Mouse (Mus musculus) yolk sac, embryonic 10.5 days (tissue): ENCODE measurements around the gene Hmg20b.
A peak's percentile ranks its signal among the peaks of the same experiment; 100 is the strongest.

Source experiments
- DNase-seq: peaks from one replicate; pipeline ENCODE4 v3.0.0-alpha.2; 2017; ENCODE audit warnings: low spot score

Hmg20b gene

DNA sequence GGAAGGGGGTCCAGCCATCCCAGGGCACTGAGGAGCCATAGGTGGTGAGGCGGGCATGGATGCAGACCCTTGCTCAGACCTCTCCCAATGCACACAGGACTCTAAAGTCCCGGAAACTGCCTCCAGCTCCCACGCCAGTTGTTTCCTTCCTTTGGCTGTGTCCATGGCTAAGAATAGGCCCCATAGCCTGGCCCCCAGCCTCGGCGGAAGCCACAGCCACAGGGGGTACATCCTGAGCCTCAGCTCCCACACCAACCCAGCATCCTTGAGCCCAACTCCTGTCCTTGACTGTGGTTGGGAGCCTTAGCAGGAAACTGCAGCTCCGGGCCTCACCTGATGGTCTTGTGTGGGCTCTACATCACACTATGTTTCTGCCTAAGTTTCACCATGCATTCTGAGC, 23.4 kb downstream of the Hmg20b start:
- DNase-seq: no peak

DNA sequence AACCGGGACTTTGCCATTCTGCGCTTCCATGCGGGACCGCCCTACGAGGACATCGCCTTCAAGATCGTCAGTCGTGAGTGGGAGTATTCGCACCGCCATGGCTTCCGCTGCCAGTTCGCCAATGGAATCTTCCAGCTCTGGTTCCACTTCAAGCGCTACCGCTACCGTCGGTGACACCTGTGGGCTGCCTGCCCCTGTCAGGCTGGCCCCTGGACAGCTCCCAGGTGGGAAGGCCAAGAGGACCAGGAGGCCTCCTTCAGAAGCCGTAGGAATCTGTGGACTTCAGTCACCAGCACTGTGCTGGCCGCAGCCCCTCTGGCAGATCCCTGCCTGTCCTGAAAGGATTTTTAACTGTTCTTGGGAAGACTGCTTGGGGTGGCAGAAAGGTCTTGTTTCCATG, 24.5 kb downstream of the Hmg20b start:
- DNase-seq: no peak

DNA sequence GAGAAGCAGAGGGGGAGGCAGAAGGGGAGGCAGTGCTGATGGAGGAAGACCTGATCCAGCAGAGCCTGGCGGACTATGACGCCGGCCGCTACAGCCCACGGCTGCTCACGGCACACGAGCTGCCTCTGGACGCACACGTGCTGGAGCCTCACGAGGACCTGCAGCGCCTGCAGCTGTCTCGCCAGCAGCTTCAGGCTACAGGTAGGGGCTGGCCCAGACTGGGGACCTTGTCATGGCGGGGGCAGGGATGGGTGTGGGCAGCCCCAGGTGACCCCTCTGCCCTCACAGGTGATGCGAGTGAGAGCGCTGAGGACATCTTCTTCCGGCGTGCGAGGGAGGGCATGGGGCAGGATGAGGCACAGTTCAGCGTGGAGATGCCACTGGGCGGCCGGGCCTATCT, 25.1 kb downstream of the Hmg20b start:
- DNase-seq: no peak

DNA sequence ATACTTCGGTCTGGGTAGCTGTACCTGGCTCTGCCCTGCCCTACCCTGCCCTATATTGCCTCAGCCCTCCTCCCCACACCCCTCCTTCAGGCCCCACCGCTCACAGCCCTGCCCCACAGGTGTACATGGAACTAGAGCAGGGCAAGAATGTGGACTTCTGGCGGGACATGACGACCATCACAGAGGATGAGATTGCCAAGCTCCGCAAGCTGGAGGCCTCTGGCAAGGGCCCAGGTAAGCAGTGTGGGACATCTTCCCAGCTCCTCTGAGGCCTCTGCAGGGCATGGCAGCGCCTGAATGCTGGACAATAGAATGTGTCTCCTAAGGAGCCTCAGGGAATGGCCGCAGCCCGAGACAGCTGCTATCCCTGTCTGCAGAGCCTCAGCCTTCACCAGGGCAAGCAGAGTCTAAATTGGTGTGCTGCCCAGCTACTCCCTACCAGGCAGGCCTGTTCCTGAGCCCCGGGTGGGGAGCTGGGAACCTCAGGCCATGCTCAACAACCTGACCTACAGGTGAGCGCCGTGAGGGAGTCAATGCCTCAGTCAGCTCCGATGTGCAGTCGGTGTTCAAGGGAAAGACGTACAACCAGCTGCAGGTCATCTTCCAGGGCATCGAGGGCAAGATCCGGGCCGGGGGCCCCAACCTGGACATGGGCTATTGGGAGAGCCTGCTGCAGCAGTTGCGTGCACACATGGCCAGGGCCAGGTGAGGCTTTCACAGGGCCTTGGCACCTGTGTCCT, 26.3 kb downstream of the Hmg20b start:
- DNase-seq: no peak

DNA sequence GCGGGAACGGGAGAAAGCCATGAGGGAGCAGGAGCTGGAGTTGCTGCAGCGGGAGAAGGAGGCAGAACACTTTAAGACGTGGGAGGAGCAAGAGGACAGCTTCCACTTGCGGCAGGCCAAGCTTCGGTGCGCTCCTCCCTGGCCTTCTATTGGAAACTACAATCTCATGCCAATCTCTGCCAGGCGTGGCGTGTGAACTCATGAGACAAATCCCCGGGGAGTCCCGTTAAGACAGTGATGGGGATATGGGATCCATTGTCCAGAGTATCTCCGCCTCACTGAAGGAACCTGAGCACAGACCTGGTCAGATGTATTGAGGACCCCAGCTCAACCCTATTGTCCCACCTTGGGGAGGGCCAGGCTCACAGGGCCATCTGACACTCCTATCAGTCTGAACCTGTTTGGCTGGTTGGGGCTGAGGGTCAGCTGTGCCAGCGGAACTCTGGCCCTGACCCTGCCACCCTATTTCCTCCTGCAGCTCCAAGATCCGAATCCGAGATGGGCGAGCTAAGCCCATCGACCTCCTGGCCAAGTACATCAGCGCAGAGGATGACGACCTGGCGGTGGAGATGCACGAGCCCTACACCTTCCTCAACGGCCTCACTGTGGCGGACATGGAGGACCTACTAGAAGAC, 27.0 kb downstream of the Hmg20b start:
- no peak for DNase-seq

DNA sequence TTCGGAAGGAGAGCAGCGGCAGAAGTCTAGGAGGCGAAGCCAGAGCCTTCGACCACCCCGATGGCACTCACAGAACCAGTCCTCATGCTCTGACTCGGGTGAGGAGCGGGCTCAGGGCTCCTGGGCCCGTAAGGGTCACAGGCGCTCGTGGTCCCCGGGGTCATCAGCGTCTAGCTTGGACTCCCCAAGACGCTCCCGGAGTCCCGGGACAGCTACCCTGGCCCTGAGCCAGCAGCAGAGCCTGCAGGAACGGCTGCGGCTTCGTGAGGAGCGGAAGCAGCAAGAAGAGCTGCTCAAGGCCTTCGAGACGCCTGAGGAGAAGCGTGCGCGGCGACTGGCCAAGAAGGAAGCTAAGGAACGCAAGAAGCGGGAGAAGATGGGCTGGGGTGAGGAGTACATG, 27.8 kb downstream of the Hmg20b start:
- no peak for DNase-seq

DNA sequence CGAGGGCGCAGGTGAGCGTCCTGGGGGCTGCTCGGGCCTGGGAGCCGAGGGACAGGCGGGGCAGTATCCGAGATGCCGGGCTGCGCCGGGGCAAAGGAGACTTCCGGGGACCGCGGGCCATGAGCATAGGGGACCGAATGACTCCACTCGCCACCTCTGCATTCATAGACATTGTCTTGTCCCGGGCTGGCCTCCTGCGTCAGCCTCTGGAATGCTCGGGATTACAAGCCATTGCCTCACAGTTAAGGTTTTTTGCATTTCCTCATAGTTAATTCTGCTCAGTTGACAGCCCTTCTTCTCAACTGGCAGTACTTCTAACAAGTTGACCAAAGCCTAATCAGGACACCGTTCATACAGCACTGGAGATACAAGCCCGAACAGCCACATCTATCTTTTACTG, 28.8 kb downstream of the Hmg20b start:
- no peak for DNase-seq

DNA sequence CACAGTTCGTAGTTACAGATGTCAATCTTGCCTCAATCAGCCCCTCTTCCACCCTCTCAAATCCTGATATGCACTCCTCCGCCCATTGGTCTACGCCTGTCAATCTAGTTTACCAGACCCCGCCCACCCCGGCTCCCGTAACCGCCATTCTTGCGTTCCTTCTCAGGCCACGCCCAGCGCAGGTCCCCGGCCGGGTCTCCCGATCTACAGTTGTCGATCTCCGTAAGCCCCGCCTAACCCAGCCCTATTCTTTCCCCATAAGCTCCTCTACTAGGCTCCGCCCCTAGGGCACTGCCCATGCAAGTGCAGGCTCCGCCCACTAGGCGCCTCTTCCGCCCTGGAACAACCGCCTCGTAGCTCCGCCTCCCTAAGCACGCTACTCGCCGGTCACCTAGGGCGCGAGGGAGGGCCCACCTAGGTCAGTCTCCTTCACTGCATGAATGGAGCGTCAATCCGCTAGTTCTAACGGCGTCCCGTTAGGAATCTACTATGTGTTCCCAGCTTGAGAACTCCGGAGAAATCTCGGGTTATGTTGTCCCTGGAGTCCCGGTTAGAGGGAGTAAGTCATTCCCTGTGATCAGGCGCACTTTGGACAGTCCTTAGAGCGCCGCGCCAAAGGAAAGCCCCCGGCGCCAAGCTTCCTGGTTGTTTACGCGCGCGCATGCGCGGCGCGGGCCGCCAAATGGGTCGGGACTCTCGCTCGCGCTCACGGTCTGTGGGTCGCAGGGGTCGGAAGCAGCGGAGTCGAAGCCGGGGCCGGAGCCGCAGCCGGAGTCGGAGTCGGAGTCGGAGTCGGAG, 29.5 kb downstream of the Hmg20b start, which contains the start of gene Cactin:
Gene Cactin, plus strand, starts transcription at position 554 of the 798 bp plus-strand sequence.
- DNase-seq: peak; percentile 100

DNA sequence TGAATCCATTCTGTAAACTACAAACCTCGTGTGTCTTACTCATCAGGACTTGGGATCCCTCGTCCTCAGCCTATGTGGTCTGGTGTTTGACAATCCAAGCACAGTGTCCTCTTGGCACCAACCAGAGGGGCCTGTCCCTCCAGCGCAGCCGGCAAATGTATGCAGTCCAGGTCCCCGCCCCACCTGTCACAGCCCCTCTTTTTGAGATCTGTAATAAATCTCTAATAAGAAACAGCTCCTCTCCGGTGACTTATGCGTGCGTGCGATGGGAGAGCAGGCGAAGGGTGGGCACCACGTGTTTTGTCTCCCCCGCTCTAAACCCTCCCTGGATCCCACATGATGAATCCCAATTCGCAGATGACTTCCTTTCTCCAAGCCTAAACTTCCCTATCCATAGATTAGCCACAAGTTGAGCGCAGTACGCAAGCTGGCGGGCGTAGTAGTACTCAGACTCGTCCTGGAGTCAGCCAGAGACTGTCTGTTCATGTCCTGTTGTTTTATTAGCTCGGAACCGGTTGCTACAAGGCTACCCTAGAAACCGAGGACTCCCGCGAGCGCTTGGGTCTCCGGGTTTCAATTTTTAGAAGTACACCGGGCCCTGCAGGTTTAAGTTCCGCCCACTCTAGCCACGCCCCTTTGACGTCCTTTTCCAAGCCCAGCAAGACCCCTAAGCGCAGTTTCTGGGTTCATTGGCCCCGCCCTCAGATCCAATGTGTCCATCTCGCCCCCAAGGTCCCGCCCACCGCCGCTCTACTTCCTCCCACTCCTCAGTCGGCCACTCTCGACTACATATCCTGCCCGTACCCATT, 30.3 kb downstream of the Hmg20b start:
- DNase-seq: peak; percentile 100

DNA sequence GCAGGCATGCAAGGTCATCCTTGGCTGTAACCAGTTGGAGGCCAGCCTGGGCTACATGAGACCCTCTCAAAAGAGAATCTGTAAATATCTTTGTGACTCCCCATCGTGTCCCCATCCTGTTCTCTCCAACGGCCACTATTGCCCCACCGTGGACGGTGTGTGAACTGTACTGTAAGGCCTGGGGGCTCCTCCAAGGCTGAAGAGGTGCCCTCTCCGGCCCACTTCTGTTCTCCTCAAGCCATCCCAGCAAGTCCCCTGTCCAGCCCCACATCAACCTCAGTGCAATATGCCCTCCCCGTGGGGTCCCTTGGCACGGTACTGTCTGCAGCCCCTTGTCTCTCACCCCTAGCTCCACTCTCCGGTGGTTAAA, 31.0 kb downstream of the Hmg20b start:
- no peak for DNase-seq

DNA sequence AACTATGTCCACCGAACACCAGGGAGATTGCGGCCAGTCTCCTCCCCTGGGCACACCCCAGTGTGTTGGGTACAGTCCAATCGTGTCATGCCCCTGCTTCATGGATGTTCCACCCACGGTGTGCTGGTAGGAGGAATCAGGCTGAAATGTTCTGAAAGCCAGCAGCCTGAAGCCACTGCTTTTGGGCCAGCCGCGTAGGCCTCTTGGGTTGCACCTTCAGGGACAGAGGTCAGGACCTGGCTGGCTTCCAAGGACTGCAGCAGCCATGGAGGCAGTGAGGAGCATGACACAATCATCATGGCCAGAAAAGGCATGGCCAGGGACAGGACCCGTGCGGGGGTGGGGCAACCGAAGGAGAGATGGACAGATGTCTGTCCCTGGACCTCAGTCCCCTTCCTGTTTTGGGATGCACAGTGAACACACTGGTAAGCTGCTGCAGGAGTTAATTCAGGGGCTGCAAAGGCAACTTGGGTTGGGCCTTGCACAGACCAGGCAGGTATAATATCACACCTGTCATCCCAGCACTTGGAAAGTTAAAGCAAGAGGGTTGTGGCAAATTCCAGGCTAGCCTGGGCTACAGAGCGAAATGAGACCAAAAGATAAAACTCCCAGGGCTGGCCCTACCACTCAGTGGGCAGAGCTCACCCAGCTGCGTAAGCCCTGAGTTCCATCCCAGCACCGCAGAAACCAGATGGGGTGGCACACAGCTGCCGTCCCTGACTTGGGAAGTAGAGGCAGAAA, 31.5 kb downstream of the Hmg20b start:
- DNase-seq: no peak

DNA sequence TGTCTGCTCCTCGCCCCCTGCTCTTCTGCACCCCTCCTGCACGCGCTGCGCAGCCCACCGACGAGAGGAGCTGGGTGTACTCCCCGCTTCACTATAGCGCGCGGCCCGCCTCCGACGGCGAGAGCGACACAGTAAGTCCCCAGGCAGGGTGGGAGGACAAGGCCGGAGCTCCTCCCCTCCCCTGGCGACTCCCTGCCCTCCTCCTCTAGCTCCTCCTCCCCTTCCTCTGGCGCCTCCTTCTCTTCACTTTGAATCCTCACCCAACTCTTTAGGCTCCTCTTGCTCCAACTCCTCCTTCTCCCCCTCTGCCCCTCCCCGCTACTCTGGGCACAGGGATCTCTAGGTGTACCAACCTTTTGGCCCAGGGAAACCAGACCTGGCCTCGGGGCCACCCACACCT, 33.0 kb downstream of the Hmg20b start:
- no peak for DNase-seq

DNA sequence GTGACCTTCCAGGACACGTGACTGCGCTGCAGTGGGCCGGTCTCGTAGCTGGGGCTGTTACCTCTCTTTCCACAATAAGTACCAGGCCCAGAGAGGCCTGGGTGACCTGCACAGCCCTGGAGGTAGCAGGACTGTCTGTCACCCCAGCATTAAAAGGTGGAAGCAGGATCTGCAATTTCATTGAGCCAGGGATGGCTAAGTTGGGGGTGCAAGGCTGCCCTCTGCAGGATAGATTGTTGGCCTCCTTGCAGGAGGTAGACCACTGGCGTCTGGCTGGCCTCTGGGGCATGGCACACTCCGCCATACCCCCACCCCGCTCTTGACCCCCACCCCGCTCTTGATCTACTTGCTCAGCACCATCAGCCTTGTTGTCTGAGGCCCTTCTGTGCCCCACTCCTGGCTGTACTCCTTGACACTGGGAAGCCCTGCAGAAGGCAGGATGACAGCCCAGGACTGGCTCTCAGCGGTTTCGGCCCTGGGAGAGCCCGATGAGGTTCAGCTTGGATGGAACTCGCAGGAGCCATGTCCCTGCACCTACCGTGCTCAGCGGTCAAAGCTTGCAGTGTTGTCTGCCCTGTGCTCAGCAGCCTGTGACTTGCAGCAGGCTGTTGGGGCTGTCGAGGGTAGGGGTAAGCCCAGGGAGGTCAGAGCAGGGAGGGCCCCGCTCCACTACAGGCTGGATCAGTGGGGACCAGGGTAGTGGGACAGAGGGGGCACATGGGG, 33.8 kb downstream of the Hmg20b start:
- DNase-seq: no peak

DNA sequence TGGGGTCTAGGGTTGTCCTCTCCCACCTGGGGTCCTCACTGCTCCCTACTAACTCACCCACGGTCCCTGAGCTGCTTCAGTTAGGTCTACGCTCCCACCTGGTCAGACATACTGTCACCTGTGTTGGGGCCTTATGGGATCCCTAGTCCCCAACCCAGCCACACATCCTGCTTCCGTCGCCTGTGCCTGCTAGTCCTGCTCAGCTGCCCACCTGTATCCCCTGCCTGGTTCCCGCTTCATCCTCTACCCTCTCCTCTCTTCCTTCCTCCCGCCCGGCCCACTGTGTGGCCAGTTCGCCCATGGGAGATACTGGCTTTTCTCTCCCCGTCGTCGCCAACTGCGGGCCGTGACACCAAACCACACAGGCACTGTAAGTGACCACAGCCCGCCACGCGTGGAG, 34.7 kb downstream of the Hmg20b start:
- no peak for DNase-seq

DNA sequence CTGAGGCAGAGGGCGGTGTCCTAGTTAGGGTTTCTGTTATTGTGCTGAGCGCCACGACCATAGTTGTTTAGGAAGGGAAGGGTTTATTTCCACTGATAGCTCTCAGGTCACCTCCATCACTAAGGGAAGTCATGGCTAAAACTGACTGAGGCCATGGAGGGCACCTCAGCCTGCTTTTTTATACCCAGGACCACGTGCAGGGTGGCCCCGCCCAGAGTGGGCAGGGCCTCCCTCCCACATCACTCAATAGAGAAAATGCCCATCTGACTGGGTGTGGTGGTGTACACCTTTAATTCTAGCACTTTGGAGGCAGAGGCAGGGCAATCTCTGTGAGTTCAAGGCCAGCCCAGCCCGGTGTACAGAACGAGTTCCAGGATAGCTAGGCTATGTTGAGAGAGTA, 36.1 kb downstream of the Hmg20b start:
- DNase-seq: no peak

DNA sequence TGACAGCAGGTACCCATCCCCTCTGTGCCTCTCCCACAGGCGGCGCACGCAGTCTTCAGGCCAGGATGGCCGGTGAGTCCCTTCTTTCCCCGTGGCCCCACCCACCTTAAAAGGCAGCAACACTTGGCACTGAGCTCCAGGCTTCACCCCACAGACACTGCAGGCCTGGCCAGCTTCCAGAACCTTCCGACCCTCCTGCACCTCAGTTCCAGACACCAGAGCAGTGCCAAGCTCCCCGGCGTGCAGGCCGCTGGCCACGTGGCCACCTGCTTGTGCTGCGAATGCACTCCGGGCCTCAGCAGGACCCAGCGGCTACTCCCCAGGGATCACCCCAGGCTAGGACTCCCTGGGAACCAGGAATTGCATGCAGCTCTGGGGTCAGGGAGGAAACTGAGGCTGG, 36.7 kb downstream of the Hmg20b start:
- no peak for DNase-seq

DNA sequence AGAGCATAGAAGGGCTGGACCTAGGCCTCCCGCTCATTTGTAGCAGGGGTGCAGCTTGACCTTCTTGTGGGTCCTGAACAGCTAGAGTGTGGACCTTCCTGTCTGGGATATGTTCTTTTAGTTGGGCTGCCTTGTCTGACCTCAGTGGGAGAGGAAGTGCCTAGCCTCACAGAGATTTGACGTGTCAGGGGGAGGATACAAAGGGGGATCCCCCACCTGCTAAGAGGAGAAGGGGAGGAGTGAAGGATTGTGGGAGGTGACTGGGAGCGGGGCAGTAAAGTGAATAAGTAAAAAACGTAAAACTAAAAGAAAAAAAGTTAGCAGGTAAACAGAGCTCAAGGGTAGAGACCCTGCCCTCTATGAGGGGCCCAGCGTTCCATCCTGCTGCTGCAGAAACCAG, 40.7 kb downstream of the Hmg20b start:
- DNase-seq: no peak

DNA sequence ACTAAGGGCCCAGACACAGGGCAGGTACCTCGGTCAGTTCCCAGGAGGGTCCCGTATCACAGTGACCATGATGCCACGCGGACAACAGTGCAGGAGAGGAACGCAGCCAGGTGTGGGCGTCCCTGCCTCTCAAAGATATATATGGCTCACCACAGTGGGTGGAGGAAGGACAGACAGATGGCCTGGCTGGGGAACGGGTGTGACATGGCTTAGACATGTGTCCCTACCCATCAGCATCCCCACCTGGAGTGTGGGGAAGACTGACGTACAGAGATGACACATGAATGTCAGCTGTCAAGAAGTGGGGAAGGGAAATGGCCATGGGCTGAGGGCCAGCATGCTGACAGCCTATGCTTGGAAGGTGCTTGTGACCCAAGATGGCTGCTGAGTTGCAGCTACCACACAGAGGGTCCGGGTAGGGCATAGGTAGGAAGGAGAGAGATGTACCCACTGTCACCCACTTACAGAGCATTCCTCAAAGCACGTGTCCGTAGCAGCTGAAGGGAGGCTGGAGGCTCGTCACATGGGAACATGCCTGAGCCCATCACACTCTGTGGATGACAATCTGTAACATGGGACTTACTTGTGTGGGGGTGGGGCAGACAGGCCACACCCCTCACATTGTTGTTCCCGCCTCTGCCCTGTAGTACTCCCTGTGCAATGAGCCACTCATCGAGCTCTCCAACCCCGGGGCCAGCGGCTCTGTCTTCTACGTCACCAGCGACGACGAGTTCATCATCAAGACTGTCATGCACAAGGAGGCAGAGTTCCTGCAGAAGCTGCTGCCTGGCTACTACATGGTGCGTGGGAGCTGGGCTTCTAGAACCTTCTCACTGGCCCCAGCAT, 43.2 kb downstream of the Hmg20b start:
- DNase-seq: no peak

DNA sequence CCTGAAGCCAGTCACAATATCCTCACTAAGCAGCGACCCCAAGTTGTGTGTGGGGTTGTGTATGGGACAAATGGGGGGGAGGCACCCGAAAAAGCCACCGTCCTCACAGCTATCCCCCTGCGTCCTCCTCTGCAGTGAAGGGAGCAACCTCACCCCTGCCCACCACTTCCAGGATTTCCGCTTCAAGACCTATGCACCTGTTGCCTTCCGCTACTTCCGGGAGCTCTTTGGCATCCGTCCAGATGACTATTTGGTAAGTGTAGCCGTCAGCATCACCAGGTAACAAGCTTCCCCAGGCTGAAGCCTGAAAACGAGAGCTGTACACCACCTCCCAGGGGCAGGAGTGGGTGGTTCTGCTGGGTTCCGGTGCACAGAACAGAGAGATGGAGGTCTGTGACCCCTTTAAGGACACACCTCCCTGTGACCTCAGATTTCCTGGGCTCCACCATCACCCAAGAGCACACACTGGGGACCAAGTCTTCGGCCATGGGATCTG, 44.1 kb downstream of the Hmg20b start:
- DNase-seq: no peak

DNA sequence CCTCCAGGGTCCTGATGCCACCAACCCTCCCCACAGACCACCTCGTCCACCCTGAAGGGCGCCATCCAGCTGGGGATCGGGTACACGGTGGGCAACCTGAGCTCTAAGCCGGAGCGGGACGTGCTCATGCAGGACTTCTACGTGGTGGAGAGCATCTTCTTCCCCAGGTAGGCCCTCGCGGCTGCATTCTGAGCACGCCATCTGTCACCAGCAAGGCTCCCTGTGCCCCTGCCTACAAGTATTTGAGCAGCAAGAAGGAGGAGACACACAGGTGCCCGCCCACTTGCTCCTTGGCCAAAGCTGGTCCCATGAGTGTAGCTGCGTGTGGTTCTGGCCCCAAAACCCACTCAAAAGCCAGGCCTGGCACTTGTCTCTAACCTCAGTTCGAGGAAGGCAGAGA, 44.6 kb downstream of the Hmg20b start:
- DNase-seq: no peak
